Mouse (Mus musculus) embryonic facial prominence, embryonic 14.5 days (tissue): ENCODE measurements around the gene Trak1. TPM values are rescaled to one million over a fixed set of nuclear protein-coding genes. Genes with fewer than 3 reads are reported as not detected.

Experiments
- ATAC-seq: fragments of 200-750 bp; cut with Nextera tagmentation; 2 replicates; pipeline ENCODE4 v1.8.0; 2017; ENCODE audit warnings: low read depth, moderate number of reproducible peaks, moderate TSS enrichment
- DNase-seq: peaks from one replicate; pipeline ENCODE4 v3.0.0-alpha.2; 2015; ENCODE audit warnings: low spot score
- H3K27ac ChIP-seq: fragments of 300-500 bp; sonication (generic); replicated peaks from 2 replicates; pipeline ENCODE4 v1.5.1; 2014; ENCODE audit warnings: low read depth, mild to moderate bottlenecking, low read length, moderate library complexity
- H3K27me3 ChIP-seq: fragments of 300-500 bp; sonication (generic); replicated peaks from 2 replicates; pipeline ENCODE4 v1.6.1; 2014; ENCODE audit warnings: low read length; ENCODE audit not compliant: control insufficient read depth, insufficient read depth
- H3K36me3 ChIP-seq: fragments of 300-500 bp; sonication (generic); 2 replicates; pipeline ENCODE4 v1.6.1; 2014; ENCODE audit warnings: low read length, mixed read lengths; ENCODE audit not compliant: control insufficient read depth, insufficient read depth
- H3K4me1 ChIP-seq: fragments of 300-500 bp; sonication (generic); 2 replicates; pipeline ENCODE4 v1.6.1; 2014; ENCODE audit warnings: antibody characterized with exemption, low read length; ENCODE audit not compliant: control insufficient read depth, insufficient read depth
- H3K4me2 ChIP-seq: fragments of 300-500 bp; sonication (generic); 2 replicates; pipeline ENCODE4 v1.6.1; 2014; ENCODE audit warnings: low read depth, mild to moderate bottlenecking, low read length, moderate library complexity, mixed read lengths
- H3K4me3 ChIP-seq: fragments of 300-500 bp; sonication (generic); 2 replicates; pipeline ENCODE4 v1.5.1; 2014; ENCODE audit warnings: low read depth, mild to moderate bottlenecking, low read length
- H3K9ac ChIP-seq: fragments of 300-500 bp; sonication (generic); 2 replicates; pipeline ENCODE4 v1.6.1; 2014; ENCODE audit warnings: low read depth, mild to moderate bottlenecking, low read length, moderate library complexity, mixed read lengths
- H3K9me3 ChIP-seq: fragments of 300-500 bp; sonication (generic); 2 replicates; pipeline ENCODE4 v1.6.1; 2016; ENCODE audit warnings: low read length; ENCODE audit not compliant: control insufficient read depth
- WGBS: fragments of 180-500 bp; shearing (Covaris S2); extraction: QIAGEN DNeasy Blood & Tissue Kit; methylation state at CpG from one replicate; pipeline ENCODE4 v1.1.7; 2014; 5-methylcytosine and 5-hydroxymethylcytosine counted together
- polyA plus RNA-seq: library from polyadenylated mRNA; unstranded; fragments of >200 nt; fragmentation: Nextera tagmentation; extraction: Ambion mirVana; gene quantifications from 2 replicates; pipeline ENCODE4 v1.2.1, GENCODE M21; 2014

Gene Trak1
- polyA plus RNA-seq, 1 experiment from 2014 or later = 28.3 TPM

DNA sequence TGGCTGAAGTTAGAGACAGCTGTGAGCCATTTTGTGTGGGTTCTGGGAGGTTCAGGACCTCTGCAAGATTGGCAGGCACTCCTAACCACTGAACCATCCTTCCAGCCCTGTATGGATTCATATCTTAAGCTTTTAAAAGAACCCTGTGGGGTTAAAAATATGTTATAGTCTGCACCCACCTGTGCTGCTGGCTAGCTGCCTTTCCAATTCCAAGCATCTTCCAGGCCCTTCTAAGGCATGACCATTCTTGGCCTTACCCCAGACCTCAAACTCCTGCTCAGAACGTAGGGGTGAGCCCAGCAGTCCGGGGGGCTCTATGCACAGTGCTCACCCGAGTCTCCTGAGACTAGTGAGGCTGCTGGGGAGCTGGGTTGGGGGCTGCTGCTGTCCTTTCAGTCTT is 121.7 kb downstream of the Trak1 start:
- H3K4me3 ChIP-seq = no peak overlapping the region
- H3K27me3 ChIP-seq = no peaks in the 10 kb centered on the region
- ATAC-seq = no peak
- H3K9me3 ChIP-seq = no peaks in the 10 kb centered on the region
- H3K27ac ChIP-seq = no peak overlapping the region
- no peak for DNase-seq
- no peaks in the 10 kb centered on the region for H3K36me3 ChIP-seq
- H3K4me1 ChIP-seq = no peaks in the 10 kb centered on the region
- H3K9ac ChIP-seq = no peak overlapping the region
- H3K4me2 ChIP-seq = no peak overlapping the region
- WGBS = 58% methylated on average over 3 of the region's 3 CpGs

DNA sequence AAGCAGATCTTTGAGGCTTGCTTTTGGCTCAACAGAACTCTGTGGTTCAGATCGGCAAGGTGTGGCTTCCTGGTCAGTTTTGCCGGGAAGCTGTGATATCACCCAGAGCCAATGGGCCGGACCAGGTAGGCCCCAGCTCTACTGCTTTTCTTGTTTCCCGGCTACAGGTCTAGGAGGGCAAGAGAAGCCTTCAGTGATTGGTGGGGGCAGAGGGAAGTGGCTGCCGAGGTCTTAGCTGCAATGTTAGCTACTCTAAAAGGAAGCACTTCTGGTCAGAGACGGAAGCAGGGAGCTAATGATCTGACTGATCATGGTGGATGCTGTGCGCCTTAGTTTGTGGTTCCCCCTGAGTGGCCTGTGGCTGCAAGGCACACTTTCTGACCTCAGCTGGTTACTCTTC is 122.3 kb downstream of the Trak1 start:
- DNase-seq (no peak), ATAC-seq (no peak)
- H3K36me3 ChIP-seq = no peaks in the 10 kb centered on the region
- H3K4me2 ChIP-seq = no peak overlapping the region
- no peak overlapping the region for H3K9ac ChIP-seq
- WGBS = 80% methylated on average over 7 of the region's 7 CpGs
- H3K27ac ChIP-seq = no peak overlapping the region
- H3K4me3 ChIP-seq = no peak overlapping the region
- H3K9me3 ChIP-seq = no peaks in the 10 kb centered on the region
- H3K4me1 ChIP-seq = no peaks in the 10 kb centered on the region
- no peaks in the 10 kb centered on the region for H3K27me3 ChIP-seq

DNA sequence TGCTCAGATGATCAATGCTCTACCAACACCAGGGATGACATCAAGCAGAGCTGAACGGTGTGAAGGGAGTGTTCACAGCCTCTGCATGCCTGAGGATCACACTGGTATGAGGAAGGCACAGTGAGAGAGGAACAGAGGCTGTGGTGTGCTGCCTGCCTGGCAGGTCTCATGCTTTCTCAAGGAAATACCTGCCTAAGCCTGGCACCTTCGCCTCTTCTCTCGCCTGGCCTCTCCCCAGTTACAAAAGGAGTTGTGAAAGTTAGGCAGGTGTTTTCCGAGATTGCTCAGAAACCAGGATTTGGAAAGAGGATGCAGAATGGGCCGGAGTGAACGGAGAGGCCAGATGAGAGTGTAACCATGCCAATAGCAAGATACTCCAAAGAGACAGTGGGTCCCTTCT is 123.5 kb downstream of the Trak1 start:
- WGBS = 89% methylated on average over 6 of the region's 6 CpGs
- no peak; the same call in 1 of the 2 replicates for ATAC-seq
- no peak overlapping the region for H3K27ac ChIP-seq

DNA sequence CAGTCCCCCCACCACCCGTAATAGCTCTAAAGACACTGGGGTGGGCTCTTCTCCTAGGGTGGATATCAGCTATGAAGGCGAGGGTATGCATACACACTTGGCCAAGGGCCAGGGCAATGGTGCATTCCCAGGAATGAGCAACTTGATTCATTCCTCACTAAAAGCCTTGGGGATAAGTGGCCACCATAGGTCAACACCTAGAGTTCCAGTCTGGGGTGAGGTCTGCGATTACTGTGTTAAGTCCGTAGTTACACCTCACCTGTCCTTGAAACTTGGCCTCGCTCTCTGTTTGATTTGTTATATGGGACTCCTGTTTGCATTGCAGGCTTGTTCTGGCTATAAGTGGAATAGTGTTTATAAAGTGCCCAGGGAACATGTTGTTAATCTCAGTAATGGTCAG is 125.1 kb downstream of the Trak1 start:
- no peak overlapping the region for H3K27ac ChIP-seq
- no peaks in the 10 kb centered on the region for H3K27me3 ChIP-seq
- H3K9ac ChIP-seq = no peak overlapping the region
- H3K36me3 ChIP-seq = no peaks in the 10 kb centered on the region
- no peak overlapping the region for H3K4me3 ChIP-seq
- DNase-seq (no peak), ATAC-seq (no peak)
- no peak overlapping the region for H3K4me2 ChIP-seq
- no peaks in the 10 kb centered on the region for H3K4me1 ChIP-seq
- 80% methylated on average over 5 of the region's 5 CpGs for WGBS
- H3K9me3 ChIP-seq = no peaks in the 10 kb centered on the region

More for the DNA sequence above, 123.5 kb downstream of the Trak1 start:
- H3K27me3 ChIP-seq = no peaks in the 10 kb centered on the region
- H3K4me3 ChIP-seq = no peak overlapping the region
- DNase-seq = no peak
- H3K36me3 ChIP-seq = no peaks in the 10 kb centered on the region
- H3K4me2 ChIP-seq = no peak overlapping the region
- no peak overlapping the region for H3K9ac ChIP-seq
- no peaks in the 10 kb centered on the region for H3K4me1 ChIP-seq
- no peaks in the 10 kb centered on the region for H3K9me3 ChIP-seq

DNA sequence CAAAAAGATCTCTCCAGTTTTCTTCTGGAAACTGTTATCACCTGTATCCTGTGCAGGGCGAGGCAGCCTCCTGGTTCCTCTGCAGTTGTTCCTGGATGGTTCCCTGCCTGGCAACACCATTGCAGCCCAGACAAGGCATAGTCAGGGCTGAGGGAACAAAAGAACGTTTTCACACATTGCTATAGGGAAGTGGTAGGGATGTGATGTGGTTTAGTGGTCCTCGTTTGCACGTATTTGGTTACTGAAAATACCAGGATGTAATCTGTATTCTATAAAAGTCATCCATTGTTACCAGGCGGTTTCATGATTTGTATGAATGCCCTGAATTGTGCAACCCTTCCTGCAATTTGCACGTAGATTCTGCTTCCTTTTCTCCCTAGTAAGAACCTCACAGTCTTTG is 126.3 kb downstream of the Trak1 start:
- Histone ChIP-seq H3K4me2 (no peak overlapping the region), H3K27me3 (no peaks in the 10 kb centered on the region), H3K4me1 (no peaks in the 10 kb centered on the region), H3K4me3 (no peak overlapping the region), H3K9ac (no peak overlapping the region), H3K36me3 (no peaks in the 10 kb centered on the region), H3K27ac (no peak overlapping the region), H3K9me3 (no peaks in the 10 kb centered on the region)
- WGBS = 86% methylated on average over 6 of the region's 6 CpGs
- no peak for DNase-seq
- ATAC-seq = no peak

DNA sequence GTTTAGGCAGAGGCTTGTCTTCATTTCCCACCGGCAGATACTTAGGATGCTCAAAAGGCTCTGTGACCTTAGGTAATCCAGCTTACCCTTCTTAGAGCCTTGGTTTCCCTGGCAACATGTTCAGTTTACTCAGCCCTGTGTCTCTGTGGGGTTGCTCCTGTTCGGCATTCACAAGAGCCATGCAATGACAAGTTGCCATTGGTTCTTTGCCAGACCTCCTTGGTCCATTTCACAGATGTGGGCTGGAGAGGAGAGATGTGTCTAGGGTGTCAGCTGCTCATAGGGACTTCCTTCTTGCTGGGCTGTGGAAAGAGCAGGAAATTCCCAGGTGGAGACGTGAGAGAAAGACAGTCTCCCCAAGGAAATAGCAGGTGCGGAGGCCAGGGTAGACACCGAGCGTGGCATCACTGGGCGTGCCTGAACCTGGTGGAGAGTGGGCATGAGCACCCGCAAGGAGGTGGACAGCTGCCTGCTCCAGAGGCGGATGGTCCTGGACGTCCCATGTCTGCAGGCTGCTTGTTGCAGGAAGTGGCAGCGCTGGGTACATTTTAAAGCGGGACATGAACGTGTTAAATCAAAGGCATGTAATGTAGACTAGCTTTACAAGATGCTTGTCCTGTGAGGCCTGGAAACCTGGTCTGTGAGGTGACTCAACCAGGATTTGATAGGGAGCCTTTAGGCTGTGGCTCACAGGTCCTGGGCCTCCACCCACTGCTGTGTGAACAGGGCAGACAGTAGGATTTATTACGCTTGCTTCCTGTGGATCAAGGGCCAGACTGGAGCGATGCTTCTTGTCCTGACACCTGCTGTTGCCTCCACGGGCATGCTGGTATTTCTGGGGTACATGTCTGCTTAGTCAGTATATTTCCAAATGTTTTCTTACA is 127.2 kb downstream of the Trak1 start:
- Histone ChIP-seq H3K4me1 (0 out of 2 replicates have a peak, but pooled peaks cover 2% of the 10 kb centered on the region), H3K9ac (no peak overlapping the region), H3K27me3 (no peaks in the 10 kb centered on the region), H3K4me3 (no peak overlapping the region), H3K27ac (no peak overlapping the region), H3K9me3 (no peaks in the 10 kb centered on the region), H3K4me2 (no peak overlapping the region), H3K36me3 (no peaks in the 10 kb centered on the region)
- DNase-seq = no peak
- WGBS = 83% methylated on average over 16 of the region's 16 CpGs
- ATAC-seq = no peak

DNA sequence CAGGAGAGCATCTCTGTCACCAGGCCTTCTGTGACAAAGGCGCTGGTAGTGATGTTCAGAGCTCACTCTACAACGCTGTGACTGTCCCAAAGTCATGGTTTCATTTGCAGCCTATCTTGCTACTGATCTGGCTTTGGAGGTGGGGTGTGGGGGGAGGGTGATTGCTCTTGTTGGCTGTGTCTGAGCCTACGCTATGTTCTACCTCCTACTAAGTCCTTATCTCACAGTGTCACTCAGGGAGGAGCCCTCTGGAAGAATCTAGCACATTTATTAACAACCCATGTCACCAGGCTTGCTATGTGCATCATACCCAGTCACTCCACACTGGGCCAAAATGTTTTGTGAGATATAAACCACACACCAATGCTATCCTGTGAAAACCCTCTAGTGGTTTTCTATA is 129.1 kb downstream of the Trak1 start:
- H3K27me3 ChIP-seq = no peaks in the 10 kb centered on the region
- H3K4me1 ChIP-seq = peaks cover 14% of the 10 kb centered on the region; the same call in 1 of the 2 replicates
- no peaks in the 10 kb centered on the region for H3K36me3 ChIP-seq
- WGBS = 92% methylated on average over 3 of the region's 3 CpGs
- H3K27ac ChIP-seq = no peak overlapping the region
- H3K4me3 ChIP-seq = no peak overlapping the region
- no peak overlapping the region for H3K9ac ChIP-seq
- no peak overlapping the region for H3K4me2 ChIP-seq
- no peak for ATAC-seq
- H3K9me3 ChIP-seq = no peaks in the 10 kb centered on the region
- DNase-seq = no peak

DNA sequence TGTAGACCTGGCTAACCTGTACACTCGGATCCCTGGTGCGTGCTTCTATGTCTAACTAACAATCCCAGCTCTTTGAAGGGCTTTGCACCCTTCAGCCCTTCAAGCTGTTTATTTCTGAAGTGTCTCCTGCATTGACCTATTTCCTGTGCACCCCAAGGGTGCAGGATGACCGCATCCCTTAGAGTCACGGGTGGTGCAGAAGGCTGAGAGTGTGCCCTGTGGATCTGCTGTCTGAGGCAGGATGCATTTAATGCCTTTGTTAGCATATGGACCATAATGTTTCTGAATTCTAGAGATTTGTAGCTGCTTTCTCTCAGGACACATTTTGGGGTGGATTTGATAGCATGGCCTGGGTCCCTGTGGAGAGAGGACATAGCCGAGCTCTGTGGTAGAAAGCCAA is 129.6 kb downstream of the Trak1 start:
- Histone ChIP-seq H3K4me3 (no peak overlapping the region), H3K27ac (no peak overlapping the region), H3K9ac (no peak overlapping the region), H3K27me3 (no peaks in the 10 kb centered on the region), H3K36me3 (no peaks in the 10 kb centered on the region), H3K9me3 (no peaks in the 10 kb centered on the region), H3K4me2 (no peak overlapping the region), H3K4me1 (peaks cover 14% of the 10 kb centered on the region; the same call in 1 of the 2 replicates)
- WGBS = 88% methylated on average over 5 of the region's 5 CpGs
- DNase-seq (no peak), ATAC-seq (no peak)

DNA sequence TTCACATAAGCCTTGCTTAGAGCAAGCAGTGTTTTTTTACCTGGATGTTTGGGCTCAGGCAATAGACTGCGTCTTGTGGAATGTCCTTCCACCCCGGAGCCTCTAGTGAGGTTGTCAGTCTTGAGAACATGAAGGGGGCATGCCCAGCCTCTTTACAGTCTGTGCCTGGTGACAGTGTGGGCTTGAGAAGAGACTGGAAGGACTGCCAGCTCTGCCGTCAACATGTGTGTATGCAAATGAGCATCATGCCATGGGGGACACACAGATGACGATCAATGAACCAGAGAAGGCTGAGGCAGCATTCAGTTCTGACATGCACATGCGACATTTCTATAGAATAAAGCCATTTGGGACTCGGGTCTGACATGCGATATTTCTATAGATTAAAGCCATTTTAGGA is 132.3 kb downstream of the Trak1 start:
- H3K9ac ChIP-seq = no peak overlapping the region
- no peaks in the 10 kb centered on the region for H3K27me3 ChIP-seq
- no peak overlapping the region for H3K4me3 ChIP-seq
- H3K36me3 ChIP-seq = no peaks in the 10 kb centered on the region
- no peak overlapping the region for H3K4me2 ChIP-seq
- ATAC-seq (no peak), DNase-seq (no peak)
- H3K9me3 ChIP-seq = no peaks in the 10 kb centered on the region
- no peak overlapping the region for H3K27ac ChIP-seq
- H3K4me1 ChIP-seq = peaks cover 14% of the 10 kb centered on the region; the same call in 1 of the 2 replicates
- WGBS = 77% methylated on average over 7 of the region's 7 CpGs
